Mouse (Mus musculus) testis, postnatal 14 days (tissue): ENCODE results near the gene Gtf2h4.

Source experiments
- DNase-seq: peaks from one replicate; pipeline ENCODE4 v3.0.0; 2021; ENCODE audit warnings: low spot score

The Gtf2h4 gene

GRCm38 (mm10) chr17:35673416-35674035 is at the start of gene Gtf2h4:
Gene Gtf2h4, minus strand, starts transcription at chr17:35673739.
- peak; percentile 94 for DNase-seq

- DNase-seq: peak; percentile 24
Observed at GRCm38 (mm10) chr17:35721676-35722075, 48.1 kb upstream of the Gtf2h4 start.

- peak; percentile 28 for DNase-seq
Observed at GRCm38 (mm10) chr17:35720340-35720727, 46.8 kb upstream of the Gtf2h4 start.

GRCm38 (mm10) chr17:35719616-35720339 is 46.2 kb upstream of the Gtf2h4 start:
- no peak for DNase-seq

GRCm38 (mm10) chr17:35717080-35717479 is 43.5 kb upstream of the Gtf2h4 start:
- no peak for DNase-seq

GRCm38 (mm10) chr17:35716114-35716513 is 42.6 kb upstream of the Gtf2h4 start:
- DNase-seq: no peak

GRCm38 (mm10) chr17:35710705-35711347 is 37.3 kb upstream of the Gtf2h4 start:
- peak; percentile 30 for DNase-seq

- no peak for DNase-seq
Observed at GRCm38 (mm10) chr17:35708611-35709010, 35.1 kb upstream of the Gtf2h4 start.

- DNase-seq: peak; percentile 63
Observed at GRCm38 (mm10) chr17:35707929-35708328, 34.4 kb upstream of the Gtf2h4 start.

GRCm38 (mm10) chr17:35705836-35706235 is 32.3 kb upstream of the Gtf2h4 start:
- no peak for DNase-seq

GRCm38 (mm10) chr17:35704621-35705464 is 31.3 kb upstream of the Gtf2h4 start, which contains the start of gene Ddr1:
Gene Ddr1, minus strand, starts transcription at chr17:35704621.
- no peak for DNase-seq

GRCm38 (mm10) chr17:35703751-35704271 is 30.3 kb upstream of the Gtf2h4 start:
- DNase-seq: no peak

GRCm38 (mm10) chr17:35703065-35703464 is 29.5 kb upstream of the Gtf2h4 start:
- DNase-seq: no peak

GRCm38 (mm10) chr17:35702605-35703004 is 29.1 kb upstream of the Gtf2h4 start:
- no peak for DNase-seq

- DNase-seq: no peak
Observed at GRCm38 (mm10) chr17:35701978-35702461, 28.5 kb upstream of the Gtf2h4 start.

- DNase-seq: no peak
Observed at GRCm38 (mm10) chr17:35701203-35701977, 27.9 kb upstream of the Gtf2h4 start.

- peak; percentile 79 for DNase-seq
Observed at GRCm38 (mm10) chr17:35700371-35700961, 26.9 kb upstream of the Gtf2h4 start.

- DNase-seq: peak; percentile 80
Observed at GRCm38 (mm10) chr17:35699919-35700318, 26.4 kb upstream of the Gtf2h4 start.

GRCm38 (mm10) chr17:35698501-35698883 is 25.0 kb upstream of the Gtf2h4 start:
- no peak for DNase-seq

- DNase-seq: peak; percentile 63
Observed at GRCm38 (mm10) chr17:35697759-35698500, 24.4 kb upstream of the Gtf2h4 start.
